Comparison of ENCODE assay signal across 15 mouse cellular contexts in genomic region chr2:33146994-33147393, GRCm38 (mm10).
"Had no signal": no experiment of that assay in that cellular context is flagged by ENCODE, and none has a peak within 500 bp of the region (broad histone marks: within the 10 kb centered on the region; RNA-seq: fewer than 3 reads in every experiment).

No protein-coding gene starts in this region.

- H3K27ac ChIP-seq: neural tube, embryonic 15.5 days; stomach, embryonic 15.5 days; stomach, postnatal 0 days had no signal

- H3K9me3 ChIP-seq: neural tube, embryonic 15.5 days; stomach, embryonic 15.5 days had no signal

- H3K27me3 ChIP-seq: neural tube, embryonic 15.5 days; stomach, embryonic 15.5 days had no signal

- DNase-seq: retina, postnatal 1 day; right cerebral cortex, adult 18-20 months; right cerebral cortex, postnatal 14 days; right cerebral cortex, postnatal 25 days; right cerebral cortex, postnatal 4 days; spleen, adult 18-20 months; thymus, adult 18-20 months; thymus, adult 2 months; thymus, postnatal 14 days; thymus, postnatal 25 days; thymus, postnatal 36 days; thymus, postnatal 4 days had no signal

- H3K4me2 ChIP-seq: neural tube, embryonic 15.5 days; stomach, embryonic 15.5 days had no signal

- H3K36me3 ChIP-seq: stomach, embryonic 15.5 days had no signal

- H3K4me3 ChIP-seq: neural tube, embryonic 15.5 days; stomach, embryonic 15.5 days had no signal

- H3K4me1 ChIP-seq: neural tube, embryonic 15.5 days; stomach, embryonic 15.5 days had no signal

- H3K9ac ChIP-seq: neural tube, embryonic 15.5 days; stomach, embryonic 15.5 days had no signal
